Comparison of ENCODE assay signal across 13 mouse cellular contexts in genomic region chr10:127160081-127160480, GRCm38 (mm10). TPM values are rescaled to one million over a fixed set of nuclear protein-coding genes. Genes with fewer than 3 reads are reported as not detected.
DNase-seq lines count a peak whose midpoint lies in the region.
"Had no signal": no experiment of that assay in that cellular context is flagged by ENCODE, and none has a peak within 500 bp of the region (broad histone marks: within the 10 kb centered on the region; RNA-seq: fewer than 3 reads in every experiment).

No protein-coding gene starts in this region.

- DNase-seq in kidney, adult 9 months, result peak; percentile 43
- no peak for DNase-seq in kidney, adult 18-20 months
- DNase-seq in left cerebral cortex, postnatal 25 days (ENCODE audit: low spot score in 2 of 2), result peak; percentile 42 to 80
- DNase-seq in left cerebral cortex, postnatal 4 days, result no peak
- peak; percentile 68 for DNase-seq in right cerebral cortex, adult 18-20 months
- DNase-seq in right cerebral cortex, postnatal 36 days (ENCODE audit: low spot score in 2 of 2), result no peak
- no peak for DNase-seq in lung, postnatal 10 days
- DNase-seq: adrenal gland, postnatal 14 days; cerebellum, adult 18-20 months; cerebellum, adult 9-11 months; cerebellum, postnatal 36 days; gastrocnemius, adult 2 months; gastrocnemius, postnatal 25 days had no signal

- intact Hi-C loops in left cerebral cortex, postnatal 25 days (cut with DNase I), result no loop called here
- intact Hi-C loops in left cerebral cortex, postnatal 4 days (cut with DNase I), result no loop called here

RNA-seq across cellular contexts. Expression of gene B4galnt1, which starts 4.9 kb away (rescaled TPM):
- total RNA-seq in left cerebral cortex, postnatal 25 days (2021), result 100 to 1,000 TPM; 111 to 116 TPM
- 100 to 1,000 TPM in 1 of 2 experiments, 10 to 100 TPM in 1; 99.8 to 109 TPM for total RNA-seq in left cerebral cortex, postnatal 4 days (2021)

RNA-seq across cellular contexts. Expression of gene Slc26a10, which starts 20.4 kb away (rescaled TPM):
- total RNA-seq in left cerebral cortex, postnatal 25 days (2021), result 1 to 10 TPM; 2.4 to 4.1 TPM
- under 1 TPM; 0.83 to 0.88 TPM for total RNA-seq in left cerebral cortex, postnatal 4 days (2021)

RNA-seq across cellular contexts. Expression of gene Arhgef25, which starts 29.8 kb away (rescaled TPM):
- 100 to 1,000 TPM; 142 to 156 TPM for total RNA-seq in left cerebral cortex, postnatal 25 days (2021)
- 10 to 100 TPM; 70.5 to 75.6 TPM for total RNA-seq in left cerebral cortex, postnatal 4 days (2021)

RNA-seq across cellular contexts. Expression of gene Dtx3, which starts 35.4 kb away (rescaled TPM):
- 100 to 1,000 TPM; 210 TPM for total RNA-seq in left cerebral cortex, postnatal 25 days (2021)
- 100 to 1,000 TPM; 184 to 207 TPM for total RNA-seq in left cerebral cortex, postnatal 4 days (2021)

RNA-seq across cellular contexts. Expression of gene Os9, which starts 39.1 kb away (rescaled TPM):
- 100 to 1,000 TPM; 106 to 112 TPM for total RNA-seq in left cerebral cortex, postnatal 25 days (2021)
- 10 to 100 TPM; 86.3 to 90.7 TPM for total RNA-seq in left cerebral cortex, postnatal 4 days (2021)

Comparison
In these comparisons a context has a peak if more than half of its experiments do, and no peak if none do; other contexts are left out.
1. DNase-seq: peak in kidney, adult 9 months (single experiment), left cerebral cortex, postnatal 25 days (2 of 2) and right cerebral cortex, adult 18-20 months (single experiment); none in kidney, adult 18-20 months (single experiment), left cerebral cortex, postnatal 4 days (single experiment), right cerebral cortex, postnatal 36 days (0 of 2) and lung, postnatal 10 days (single experiment).